Mouse (Mus musculus) myocyte (in vitro differentiated cells): Measurements from ENCODE around the gene G6pc3. TPM values are rescaled to one million over a fixed set of nuclear protein-coding genes. Genes with fewer than 3 reads are reported as not detected.

Experiments used
- H3K27me3 ChIP-seq: one replicate; pipeline ENCODE4 v1.6.1; 2011; ENCODE audit not compliant: control insufficient read depth, insufficient read depth, insufficient read length
- H3K36me3 ChIP-seq: one replicate; pipeline ENCODE4 v1.6.1; 2011; ENCODE audit not compliant: control insufficient read depth, insufficient read depth
- H3K4me2 ChIP-seq: one replicate; pipeline ENCODE4 v1.6.1; 2011; ENCODE audit warnings: low read depth, control low read depth
- H3K4me3 ChIP-seq: one replicate; pipeline ENCODE4 v1.5.1; 2011; ENCODE audit warnings: mild to moderate bottlenecking, control low read depth, moderate library complexity
- H3K79me2 ChIP-seq: one replicate; pipeline ENCODE4 v1.6.1; 2011; ENCODE audit not compliant: control insufficient read depth, insufficient read depth
- H3ac ChIP-seq: one replicate; pipeline ENCODE4 v1.6.1; 2011; ENCODE audit not compliant: control insufficient read depth, insufficient read length
- CEBPB ChIP-seq: IDR thresholded peaks from 2 replicates; pipeline ENCODE4 v1.6.1; 2011; ENCODE audit warnings: mild to moderate bottlenecking, moderate library complexity; ENCODE audit not compliant: poor library complexity, insufficient read depth, severe bottlenecking
- E2F4 ChIP-seq: IDR thresholded peaks from one replicate; pipeline ENCODE4 v1.6.1; 2011; ENCODE audit warnings: mild to moderate bottlenecking, control low read depth, moderate library complexity; ENCODE audit not compliant: insufficient read depth
- MAX ChIP-seq: IDR thresholded peaks from one replicate; pipeline ENCODE4 v1.6.1; 2011; ENCODE audit warnings: low read depth, mild to moderate bottlenecking, control low read depth
- MYOD1 ChIP-seq, 3 experiments: IDR thresholded peaks; one replicate each; pipeline ENCODE4 v1.6.1; 2011; ENCODE audit warnings: control low read depth in 2 of 3, low read depth in 2 of 3, mild to moderate bottlenecking in 2 of 3, moderate library complexity in 1 of 3; ENCODE audit not compliant: insufficient read length in 2 of 3, control insufficient read depth in 1 of 3
- MYOG ChIP-seq, 3 experiments: IDR thresholded peaks; one replicate each; pipeline ENCODE4 v1.6.1; 2011; ENCODE audit warnings: control low read depth in 2 of 3, low read depth in 2 of 3, mild to moderate bottlenecking in 2 of 3; ENCODE audit not compliant: insufficient read length in 2 of 3, control insufficient read depth in 1 of 3, insufficient read depth in 1 of 3
- POLR2A ChIP-seq: IDR thresholded peaks from one replicate; pipeline ENCODE4 v1.6.1; 2011; ENCODE audit warnings: low read depth, mild to moderate bottlenecking, control low read depth, moderate library complexity; ENCODE audit not compliant: insufficient read length
- POLR2AphosphoS2 ChIP-seq: IDR thresholded peaks from one replicate; pipeline ENCODE4 v1.6.1; 2011; ENCODE audit warnings: low read depth, control low read depth; ENCODE audit not compliant: insufficient read length
- REST ChIP-seq: IDR thresholded peaks from one replicate; pipeline ENCODE4 v1.6.1; 2011; ENCODE audit warnings: mild to moderate bottlenecking, control low read depth, moderate library complexity; ENCODE audit not compliant: insufficient read depth, insufficient read length
- SRF ChIP-seq: IDR thresholded peaks from one replicate; pipeline ENCODE4 v1.6.1; 2011; ENCODE audit warnings: low read depth; ENCODE audit not compliant: control insufficient read depth, insufficient read length
- TCF12 ChIP-seq: IDR thresholded peaks from one replicate; pipeline ENCODE4 v1.6.1; 2011; ENCODE audit warnings: mild to moderate bottlenecking, control low read depth; ENCODE audit not compliant: poor library complexity, insufficient read depth, severe bottlenecking
- TCF3 ChIP-seq: IDR thresholded peaks from one replicate; pipeline ENCODE4 v1.6.1; 2011; ENCODE audit warnings: low read depth, control low read depth; ENCODE audit not compliant: insufficient read length
- USF1 ChIP-seq: IDR thresholded peaks from one replicate; pipeline ENCODE4 v1.6.1; 2011; ENCODE audit warnings: low read depth, mild to moderate bottlenecking, control low read depth, moderate library complexity
- polyA plus RNA-seq: library from polyadenylated mRNA; unstranded; fragments of >200 nt; fragmentation: generic; extraction: Trizol; gene quantifications from one replicate; pipeline ENCODE4 v1.2.1, GENCODE M21; 2012; ENCODE audit warnings: missing spikeins

Gene G6pc3
- polyA plus RNA-seq, 1 experiment, result 58.1 TPM

GRCm38 (mm10) chr11:102167539-102167938, 21.9 kb upstream of the G6pc3 start:
- H3K36me3 ChIP-seq, result peaks cover 65% of the 10 kb centered on the region
- no peak overlapping the region for H3ac ChIP-seq
- H3K79me2 ChIP-seq, result peaks cover 52% of the 10 kb centered on the region
- no peaks in the 10 kb centered on the region for H3K27me3 ChIP-seq
- H3K4me2 ChIP-seq, result no peak overlapping the region
- TF ChIP-seq TCF3 (no peak), MAX (no peak), SRF (no peak), USF1 (no peak), TCF12 (no peak), POLR2AphosphoS2 (no peak), E2F4 (no peak), REST (no peak), MYOG (IDR thresholded peaks at IDR 0.05; ENCODE audit: control insufficient read depth in 1 of 3, insufficient read depth in 1 of 3, insufficient read length in 2 of 3, low read depth in 2 of 3) (no peak), CEBPB (no peak), MYOD1 (IDR thresholded peaks at IDR 0.05; ENCODE audit: control insufficient read depth in 1 of 3, insufficient read length in 2 of 3, low read depth in 2 of 3) (no peak)
- no peak overlapping the region for H3K4me3 ChIP-seq

DNA sequence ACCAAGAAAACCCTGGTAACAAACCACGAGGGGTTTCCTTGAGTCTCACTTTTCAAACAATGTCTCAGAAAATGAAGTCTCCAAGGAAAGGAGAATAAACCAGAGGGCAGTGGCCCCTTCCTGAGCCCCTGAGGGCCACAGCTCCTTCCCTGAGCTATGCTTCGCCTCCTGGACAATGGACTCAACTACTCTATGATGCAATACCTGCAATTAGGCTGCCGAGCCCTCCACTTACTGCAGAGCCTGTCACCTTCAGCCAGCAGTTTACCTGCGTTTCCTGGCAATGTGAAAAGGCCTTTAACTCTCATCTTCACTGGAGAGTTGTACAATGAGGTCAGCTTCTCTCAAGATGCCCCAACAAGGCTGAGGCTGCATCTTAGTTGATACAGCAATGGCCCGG, 20.7 kb upstream of the G6pc3 start:
- no peak overlapping the region for H3K4me2 ChIP-seq
- no peaks in the 10 kb centered on the region for H3K27me3 ChIP-seq
- TF ChIP-seq TCF3 (no peak), CEBPB (no peak), POLR2AphosphoS2 (no peak), TCF12 (no peak), MYOD1 (IDR thresholded peaks at IDR 0.05; ENCODE audit: control insufficient read depth in 1 of 3, insufficient read length in 2 of 3, low read depth in 2 of 3) (no peak), E2F4 (no peak), POLR2A (no peak), SRF (no peak), MAX (no peak), REST (no peak), USF1 (no peak), MYOG (IDR thresholded peaks at IDR 0.05; ENCODE audit: control insufficient read depth in 1 of 3, insufficient read depth in 1 of 3, insufficient read length in 2 of 3, low read depth in 2 of 3) (no peak)
- H3K36me3 ChIP-seq, result peaks cover 59% of the 10 kb centered on the region
- no peak overlapping the region for H3K4me3 ChIP-seq
- H3K79me2 ChIP-seq, result peaks cover 63% of the 10 kb centered on the region
- H3ac ChIP-seq, result no peak overlapping the region

DNA sequence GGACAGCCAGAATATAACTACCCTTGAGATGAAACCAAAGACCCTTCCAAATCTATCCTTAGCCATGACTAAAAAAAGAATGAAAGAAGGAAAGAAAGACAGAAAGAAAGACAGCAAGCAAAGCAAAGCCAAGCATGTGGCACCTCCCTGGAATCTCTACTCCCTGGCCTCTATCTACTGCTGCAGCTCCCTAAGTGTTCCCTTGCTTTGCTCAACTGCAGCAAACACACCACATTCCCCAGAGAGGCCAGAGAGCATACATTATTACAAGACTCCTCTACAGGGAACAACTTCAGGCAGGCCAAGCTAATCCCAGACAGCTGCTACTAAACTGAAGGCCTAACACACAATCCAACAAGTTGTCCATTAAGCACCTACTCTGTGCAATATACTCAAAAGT, 9.6 kb upstream of the G6pc3 start:
- H3K79me2 ChIP-seq, result peaks cover 97% of the 10 kb centered on the region
- H3K27me3 ChIP-seq, result no peaks in the 10 kb centered on the region
- H3K36me3 ChIP-seq, result peaks cover 52% of the 10 kb centered on the region
- H3ac ChIP-seq, result no peak overlapping the region
- H3K4me2 ChIP-seq, result no peak overlapping the region
- H3K4me3 ChIP-seq, result no peak overlapping the region
- TF ChIP-seq REST, result no peak
- TF ChIP-seq SRF, result no peak
- TF ChIP-seq CEBPB, result no peak
- TF ChIP-seq MAX, result no peak
- TF ChIP-seq MYOD1 (IDR thresholded peaks at IDR 0.05; ENCODE audit: control insufficient read depth in 1 of 3, insufficient read length in 2 of 3, low read depth in 2 of 3), result no peak
- no peak for TF ChIP-seq USF1
- TF ChIP-seq TCF12, result no peak
- TF ChIP-seq MYOG (IDR thresholded peaks at IDR 0.05; ENCODE audit: control insufficient read depth in 1 of 3, insufficient read depth in 1 of 3, insufficient read length in 2 of 3, low read depth in 2 of 3), result no peak
- no peak for TF ChIP-seq E2F4
- TF ChIP-seq POLR2AphosphoS2, result no peak

DNA sequence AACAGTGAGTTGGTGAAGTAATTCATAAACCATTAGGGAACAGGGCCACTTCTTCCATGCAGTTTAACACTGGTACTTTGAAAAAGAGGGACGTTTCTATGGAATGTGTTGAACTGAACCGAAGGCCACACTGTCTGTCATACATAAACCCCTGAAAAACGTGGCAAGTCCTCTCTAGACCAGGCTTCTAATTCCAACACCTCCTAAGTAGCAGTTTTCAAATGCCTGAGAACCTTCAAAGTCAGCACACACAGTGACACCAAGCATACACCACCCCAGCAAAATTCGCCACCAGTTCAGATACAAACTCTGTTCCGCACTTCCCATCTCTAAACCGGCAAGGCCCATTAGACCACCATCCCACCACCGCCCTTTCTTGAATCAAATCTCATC, 5.2 kb upstream of the G6pc3 start:
- TF ChIP-seq CEBPB, result no peak
- no peak for TF ChIP-seq MYOG (IDR thresholded peaks at IDR 0.05; ENCODE audit: control insufficient read depth in 1 of 3, insufficient read depth in 1 of 3, insufficient read length in 2 of 3, low read depth in 2 of 3)
- no peak for TF ChIP-seq USF1
- no peak for TF ChIP-seq MAX
- TF ChIP-seq TCF12, result no peak
- TF ChIP-seq MYOD1 (IDR thresholded peaks at IDR 0.05; ENCODE audit: control insufficient read depth in 1 of 3, insufficient read length in 2 of 3, low read depth in 2 of 3), result no peak
- TF ChIP-seq TCF3, result no peak
- no peak for TF ChIP-seq E2F4
- TF ChIP-seq REST, result no peak
- no peak for TF ChIP-seq POLR2A
- no peak for TF ChIP-seq SRF
- no peak for TF ChIP-seq POLR2AphosphoS2
- H3K4me2 ChIP-seq, result peak overlapping the region; percentile 99
- H3K4me3 ChIP-seq, result peak overlapping the region; percentile 97
- H3ac ChIP-seq, result peak overlapping the region; percentile 100
- H3K27me3 ChIP-seq, result no peaks in the 10 kb centered on the region
- peaks cover 17% of the 10 kb centered on the region for H3K36me3 ChIP-seq
- peaks cover 57% of the 10 kb centered on the region for H3K79me2 ChIP-seq
